Mouse (Mus musculus) heart, postnatal 4 days (tissue): ENCODE results near the gene 5330417C22Rik. TPM values are rescaled to one million over a fixed set of nuclear protein-coding genes. Genes with fewer than 3 reads are reported as not detected.

Experiments used
- DNase-seq: peaks from one replicate; pipeline ENCODE4 v3.0.0; 2021
- microRNA-seq, 2 experiments: library from miRNA; unstranded; fragments of <30 nt; microRNA quantifications; one replicate each; pipeline ENCODE4 v1.2.0; 2021 to 2022
- total RNA-seq, 2 experiments: library from RNA; stranded (reverse); gene quantifications; 2 replicates each; pipeline ENCODE4 v1.2.3; 2021

The 5330417C22Rik gene
- total RNA-seq, 2 experiments from 2014 or later, result 0.21 to 0.29 TPM

DNA sequence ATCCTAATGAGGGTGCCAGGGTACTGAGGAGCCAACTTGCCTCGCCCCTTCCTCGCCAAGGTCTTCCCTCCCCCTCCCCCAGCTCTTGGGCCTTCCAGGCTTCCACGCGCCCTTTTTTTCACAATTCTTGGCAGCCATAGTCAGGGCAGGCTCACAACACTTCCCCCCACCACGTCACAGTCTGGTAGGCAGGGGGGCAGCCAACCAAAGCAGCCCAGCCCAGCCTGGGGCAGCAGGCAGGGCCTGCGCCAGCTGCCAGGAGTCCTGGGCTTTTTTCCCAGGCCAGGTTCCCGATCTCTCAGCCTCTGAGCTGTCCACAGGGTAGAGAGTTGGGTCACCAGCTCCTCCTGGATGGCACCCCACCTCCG is 124.6 kb downstream of the 5330417C22Rik start:
- peak; percentile 42 for DNase-seq

DNA sequence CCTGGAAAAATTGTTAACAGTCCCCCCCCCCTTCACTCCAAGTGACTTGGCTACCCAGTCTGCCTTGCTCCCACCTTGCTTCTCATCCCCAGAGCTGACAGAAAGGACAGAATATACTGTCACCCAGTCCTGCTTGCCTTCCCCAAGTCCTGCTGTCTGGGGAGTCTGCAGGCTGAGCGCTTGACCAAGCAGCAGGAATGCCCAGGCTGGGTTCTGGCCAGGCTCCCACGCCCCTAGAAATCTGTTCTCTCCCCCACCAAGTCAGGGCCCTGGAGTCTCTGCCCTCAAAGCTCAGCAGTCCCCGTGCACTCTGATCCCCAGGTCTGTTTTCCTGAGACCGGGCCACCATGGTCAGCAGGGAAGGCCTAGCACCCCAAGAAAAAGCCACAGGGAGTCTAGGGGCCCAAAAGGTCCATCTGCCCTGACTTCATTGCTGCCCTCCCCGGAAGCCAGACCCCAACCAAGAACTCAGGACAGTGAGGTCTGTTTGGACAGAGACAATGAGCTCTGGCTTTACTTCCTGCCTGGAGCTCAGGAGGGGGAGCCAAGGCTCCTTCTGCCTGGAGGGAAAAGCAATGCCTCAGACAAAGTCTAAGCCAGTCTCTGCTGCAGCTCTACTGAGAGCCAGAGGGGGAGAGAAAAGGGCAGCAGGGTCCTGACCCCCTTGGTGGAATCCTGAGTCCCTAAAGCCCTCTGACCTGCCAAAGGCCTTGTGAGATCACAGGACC is 125.1 kb downstream of the 5330417C22Rik start:
- DNase-seq, result no peak

DNA sequence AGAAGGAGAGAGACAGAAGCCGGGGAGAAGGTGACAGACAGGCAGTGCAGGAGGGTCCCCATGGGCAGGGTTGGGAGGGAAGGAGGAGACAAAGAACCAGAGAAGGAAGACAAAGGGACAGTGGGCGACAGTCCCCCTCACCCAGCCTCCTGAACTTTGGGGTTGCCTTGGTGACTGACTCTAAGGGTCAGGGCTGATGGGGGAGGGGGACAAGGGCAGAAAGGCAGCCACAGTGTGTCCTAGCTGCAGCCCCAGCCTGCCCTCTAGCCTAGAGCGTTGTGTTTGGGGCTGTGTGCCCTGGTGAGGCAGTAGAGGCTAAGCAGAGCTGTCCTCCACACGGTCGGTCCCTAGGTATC is 126.0 kb downstream of the 5330417C22Rik start:
- DNase-seq, result no peak

DNA sequence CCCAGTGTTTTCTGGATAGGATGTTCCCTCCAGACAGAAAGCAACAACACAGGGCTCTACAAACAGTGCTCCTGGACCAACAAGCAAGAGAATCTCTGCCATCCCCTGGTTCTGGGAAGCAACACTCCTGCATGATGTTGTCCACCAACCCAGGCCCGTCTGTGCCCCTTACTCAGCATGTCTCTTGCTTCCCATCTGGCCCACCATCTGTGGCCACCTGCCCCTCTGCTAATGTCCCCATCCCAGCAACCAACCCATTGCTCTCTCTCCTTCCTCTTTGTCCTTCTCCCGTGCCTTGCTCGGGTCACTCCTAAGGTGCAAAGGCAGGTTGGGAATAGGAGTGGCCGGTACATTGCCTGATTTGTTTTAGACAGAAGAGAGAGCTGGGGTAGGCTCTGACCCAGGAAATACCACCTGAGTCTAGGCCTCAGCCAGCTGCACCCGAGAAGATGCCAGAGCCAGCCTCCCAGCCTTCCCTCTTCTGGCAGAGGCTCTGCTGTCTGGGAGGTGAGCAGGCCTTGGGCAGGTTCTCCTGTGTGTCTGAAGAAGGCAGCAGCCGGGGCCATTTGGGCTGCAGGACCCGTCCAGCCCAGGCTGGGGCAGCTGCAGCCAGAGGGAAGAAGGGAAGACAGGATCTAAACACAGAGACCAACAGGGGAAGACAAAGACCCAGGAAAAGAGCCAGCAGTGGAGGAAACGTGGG is 126.5 kb downstream of the 5330417C22Rik start:
- DNase-seq, result no peak

DNA sequence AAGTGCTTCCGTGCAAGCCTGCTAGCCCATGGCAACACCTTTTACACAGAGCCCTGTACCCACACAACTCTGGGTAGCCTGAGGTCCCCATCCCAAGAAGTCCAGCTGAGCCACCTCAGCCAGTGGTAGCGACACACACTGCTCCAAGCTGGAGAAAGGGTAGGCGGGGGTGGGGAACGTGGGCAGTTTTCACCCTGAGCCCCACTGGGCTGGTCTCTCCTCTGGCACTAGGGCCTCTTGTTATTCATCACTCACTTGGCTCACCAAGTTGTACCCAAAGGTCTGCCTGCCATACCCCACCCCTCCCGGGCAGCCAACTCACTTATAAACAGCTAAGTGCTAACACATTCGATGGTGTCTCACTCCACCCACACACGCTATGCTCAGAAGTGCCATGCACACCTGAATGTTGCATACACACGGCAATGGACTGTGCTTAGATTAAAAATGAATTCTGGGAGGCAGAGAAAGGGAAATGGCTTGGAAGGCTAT is 127.8 kb downstream of the 5330417C22Rik start:
- no peak for DNase-seq

- DNase-seq, result no peak
Measured at GRCm38 (mm10) chr3:108406306-108406885, 129.9 kb downstream of the 5330417C22Rik start.

Small RNAs within 50 kb of the gene (microRNA-seq; reads per million reads assigned to microRNA genes)
- 0 reads per million in 2 experiments for gene Gm22860

Other genes starting within 250 kb of the 5330417C22Rik start
- gene Mybphl, start 171.6 kb downstream of the 5330417C22Rik start, total RNA-seq, result 10 to 100 TPM; 44.7 to 57.2 TPM
- gene Psrc1, start 152.7 kb downstream of the 5330417C22Rik start, total RNA-seq, result 1 to 10 TPM; 6.7 to 8.8 TPM
- 1 to 10 TPM; 9.0 to 9.5 TPM for gene Celsr2, start 121.0 kb downstream of the 5330417C22Rik start, total RNA-seq
- 10 to 100 TPM; 88.2 to 90.6 TPM for gene Sars, start 91.3 kb downstream of the 5330417C22Rik start, total RNA-seq
- not detected for gene 1700013F07Rik, start 2.4 kb downstream of the 5330417C22Rik start, total RNA-seq
- gene Tmem167b, start 25.9 kb upstream of the 5330417C22Rik start, total RNA-seq, result 10 to 100 TPM; 32.4 to 34.7 TPM
- gene Taf13, start 35.2 kb upstream of the 5330417C22Rik start, total RNA-seq, result 10 to 100 TPM; 15.1 to 17.0 TPM
- 1 to 10 TPM; 9.1 to 9.2 TPM for gene Wdr47, start 54.7 kb upstream of the 5330417C22Rik start, total RNA-seq
- 10 to 100 TPM; 29.4 to 33.6 TPM for gene Clcc1, start 117.4 kb upstream of the 5330417C22Rik start, total RNA-seq
- gene Gpsm2, start 185.8 kb upstream of the 5330417C22Rik start, total RNA-seq, result 10 to 100 TPM; 24.0 to 24.7 TPM
- gene Aknad1, start 203.1 kb upstream of the 5330417C22Rik start, total RNA-seq, result under 1 TPM; 0.12 to 0.23 TPM